Mouse (Mus musculus) brain, embryonic 14.5 days (tissue): Measurements from ENCODE around the gene Heyl. TPM values are rescaled to one million over a fixed set of nuclear protein-coding genes. Genes with fewer than 3 reads are reported as not detected.

Experiments
- DNase-seq: peaks from one replicate; pipeline ENCODE4 v3.0.0-alpha.2; 2011; ENCODE audit warnings: low read depth
- CTCF ChIP-seq: fragments of 200-500 bp; IDR thresholded peaks from 2 replicates; pipeline ENCODE4 v1.5.1; 2012; ENCODE audit warnings: inconsistent platforms, mild to moderate bottlenecking, moderate library complexity, borderline replicate concordance; ENCODE audit not compliant: insufficient read depth, insufficient read length; ENCODE audit errors: extremely low read depth
- POLR2A ChIP-seq: fragments of 200-500 bp; IDR thresholded peaks from 2 replicates; pipeline ENCODE4 v1.6.1; 2012; ENCODE audit warnings: mild to moderate bottlenecking, inconsistent platforms, borderline replicate concordance; ENCODE audit not compliant: poor library complexity, insufficient read depth, insufficient read length, severe bottlenecking; ENCODE audit errors: extremely low read depth
- polyA plus RNA-seq: library from polyadenylated mRNA; depleted of rRNA; stranded (reverse); fragments of >200 nt; gene quantifications from 2 replicates; pipeline ENCODE4 v1.2.3, GENCODE M21; 2012

Gene Heyl
- polyA plus RNA-seq, 1 experiment = 7.5 TPM

- TF ChIP-seq CTCF (no peak), POLR2A (no peak)
- DNase-seq = no peak
These were observed 3.2 kb downstream of the Heyl start for GRCm38 (mm10) chr4:123236431-123237031.

- DNase-seq = no peak
- TF ChIP-seq POLR2A (no peak), CTCF (no peak)
These were observed 4.3 kb downstream of the Heyl start for GRCm38 (mm10) chr4:123237386-123238266.

- DNase-seq = peak; percentile 38
These were observed 6.2 kb downstream of the Heyl start for GRCm38 (mm10) chr4:123239361-123240203.

GRCm38 (mm10) chr4:123246221-123246620, 12.9 kb downstream of the Heyl start:
- no peak for TF ChIP-seq POLR2A
- TF ChIP-seq CTCF = no peak
- DNase-seq = no peak

More at GRCm38 (mm10) chr4:123239361-123240203, 6.2 kb downstream of the Heyl start:
- TF ChIP-seq CTCF (no peak), POLR2A (no peak)

- DNase-seq = no peak
These were observed 13.3 kb downstream of the Heyl start for GRCm38 (mm10) chr4:123246651-123247050.

GRCm38 (mm10) chr4:123247147-123247880, 14.0 kb downstream of the Heyl start:
- no peak for DNase-seq
- TF ChIP-seq POLR2A (no peak), CTCF (no peak)

More at GRCm38 (mm10) chr4:123246651-123247050, 13.3 kb downstream of the Heyl start:
- TF ChIP-seq POLR2A (no peak), CTCF (no peak)

- DNase-seq = no peak
- TF ChIP-seq CTCF = no peak
These were observed 15.7 kb downstream of the Heyl start for GRCm38 (mm10) chr4:123248971-123249567.

GRCm38 (mm10) chr4:123252214-123252613, 18.9 kb downstream of the Heyl start:
- TF ChIP-seq POLR2A = no peak
- no peak for TF ChIP-seq CTCF
- no peak for DNase-seq

GRCm38 (mm10) chr4:123254617-123255016, 21.3 kb downstream of the Heyl start:
- DNase-seq = peak; percentile 89
- TF ChIP-seq CTCF = peak; percentile 38; the same call in 1 of the 2 replicates
- no peak for TF ChIP-seq POLR2A

- no peak for DNase-seq
- TF ChIP-seq CTCF (no peak), POLR2A (no peak)
These were observed 26.9 kb downstream of the Heyl start for GRCm38 (mm10) chr4:123260071-123260746.

GRCm38 (mm10) chr4:123261721-123262401, 28.5 kb downstream of the Heyl start, which contains the start of gene Pabpc4:
Gene Pabpc4, plus strand, starts transcription at chr4:123262351.
- DNase-seq = no peak
- TF ChIP-seq POLR2A (no peak), CTCF (no peak)
